Mouse (Mus musculus) kidney, postnatal 0 days (tissue): ENCODE results near the gene Usp48. TPM values are rescaled to one million over a fixed set of nuclear protein-coding genes. Genes with fewer than 3 reads are reported as not detected.

ENCODE experiments used
- ATAC-seq: fragments of 200-750 bp; cut with Nextera tagmentation; replicated peaks from 2 replicates; pipeline ENCODE4 v1.8.0; 2017; ENCODE audit warnings: low read depth, moderate number of reproducible peaks, moderate TSS enrichment, moderate library complexity; ENCODE audit not compliant: low FRiP score
- DNase-seq: peaks from one replicate; pipeline ENCODE4 v3.0.0-alpha.2; 2016; ENCODE audit warnings: low spot score
- H3K27ac ChIP-seq: fragments of 300-500 bp; sonication (generic); 2 replicates; pipeline ENCODE4 v1.5.1; 2014; ENCODE audit warnings: mild to moderate bottlenecking
- H3K27me3 ChIP-seq: fragments of 300-500 bp; sonication (generic); 2 replicates; pipeline ENCODE4 v1.6.1; 2014; ENCODE audit warnings: low read length, mixed read lengths; ENCODE audit not compliant: insufficient read depth
- H3K36me3 ChIP-seq: fragments of 300-500 bp; sonication (generic); 2 replicates; pipeline ENCODE4 v1.6.1; 2014; ENCODE audit warnings: low read length, mixed read lengths; ENCODE audit not compliant: insufficient read depth
- H3K4me1 ChIP-seq: fragments of 300-500 bp; sonication (generic); replicated peaks from 2 replicates; pipeline ENCODE4 v1.6.1; 2014; ENCODE audit warnings: antibody characterized with exemption, low read length, mixed read lengths; ENCODE audit not compliant: insufficient read depth
- H3K4me2 ChIP-seq: fragments of 300-500 bp; sonication (generic); 2 replicates; pipeline ENCODE4 v1.6.1; 2014; ENCODE audit warnings: mild to moderate bottlenecking, low read length, moderate library complexity, mixed read lengths
- H3K4me3 ChIP-seq: fragments of 300-500 bp; sonication (generic); replicated peaks from 2 replicates; pipeline ENCODE4 v1.5.1; 2014; ENCODE audit warnings: low read depth, low read length
- H3K9ac ChIP-seq: fragments of 300-500 bp; sonication (generic); 2 replicates; pipeline ENCODE4 v1.6.1; 2014; ENCODE audit warnings: low read depth, low read length
- H3K9me3 ChIP-seq: fragments of 300-500 bp; sonication (generic); replicated peaks from 2 replicates; pipeline ENCODE4 v1.6.1; 2016; ENCODE audit warnings: low read length, inconsistent platforms, mixed read lengths
- CTCF ChIP-seq: IDR thresholded peaks from 2 replicates; pipeline ENCODE4 v1.5.1; 2016; ENCODE audit warnings: antibody characterized with exemption, low read depth, mild to moderate bottlenecking, moderate library complexity
- WGBS: fragments of 180-500 bp; shearing (Covaris S2); extraction: QIAGEN DNeasy Blood & Tissue Kit; methylation state at CpG from one replicate; pipeline ENCODE4 v1.1.7; 2014; 5-methylcytosine and 5-hydroxymethylcytosine counted together
- polyA plus RNA-seq: library from polyadenylated mRNA; unstranded; fragments of >200 nt; fragmentation: Nextera tagmentation; extraction: Ambion mirVana; gene quantifications from 2 replicates; pipeline ENCODE4 v1.2.1, GENCODE M21; 2015

Gene Usp48
- polyA plus RNA-seq: 40.4 and 49.2 TPM in 2 replicates

GRCm38 (mm10) chr4:137593601-137594495 is at the start of gene Usp48:
Gene Usp48, plus strand, starts transcription at chr4:137593755.
- Histone ChIP-seq H3K27me3 (no peaks in the 10 kb centered on the region), H3K9ac (peak within 1 kb of the TSS; percentile 89), H3K4me2 (peak within 1 kb of the TSS; percentile 82), H3K4me3 (peak within 1 kb of the TSS; percentile 91), H3K27ac (peak within 1 kb of the TSS; percentile 100), H3K36me3 (no peaks in the 10 kb centered on the region), H3K4me1 (peaks cover 12% of the 10 kb centered on the region), H3K9me3 (no peaks in the 10 kb centered on the region)
- peak; percentile 99 for DNase-seq
- TF ChIP-seq CTCF: no peak
- peak; percentile 93 for ATAC-seq
- under 1% methylated on average over 92 of the region's 92 CpGs for WGBS

DNA sequence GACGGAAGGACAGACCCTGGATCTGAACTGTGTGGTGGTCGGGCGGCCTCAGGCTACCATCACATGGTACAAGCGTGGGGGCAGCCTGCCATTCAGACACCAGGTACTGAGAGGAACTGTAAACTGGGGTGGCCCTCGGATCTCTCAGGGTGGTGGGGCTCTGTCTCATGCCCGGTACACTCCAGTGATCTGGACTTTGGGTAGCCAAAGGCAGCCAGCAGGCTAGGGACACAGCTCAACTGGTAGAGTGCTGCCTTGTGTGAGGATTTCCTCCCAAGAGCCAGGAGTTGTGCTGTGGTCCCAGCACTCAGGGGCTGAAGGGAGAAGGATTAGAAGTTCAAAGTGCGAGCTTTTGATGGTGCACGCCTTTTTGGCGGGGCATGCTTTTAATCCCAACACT is 48.0 kb upstream of the Usp48 start:
- DNase-seq: no peak
- 94% methylated on average over 9 of the region's 9 CpGs for WGBS

DNA sequence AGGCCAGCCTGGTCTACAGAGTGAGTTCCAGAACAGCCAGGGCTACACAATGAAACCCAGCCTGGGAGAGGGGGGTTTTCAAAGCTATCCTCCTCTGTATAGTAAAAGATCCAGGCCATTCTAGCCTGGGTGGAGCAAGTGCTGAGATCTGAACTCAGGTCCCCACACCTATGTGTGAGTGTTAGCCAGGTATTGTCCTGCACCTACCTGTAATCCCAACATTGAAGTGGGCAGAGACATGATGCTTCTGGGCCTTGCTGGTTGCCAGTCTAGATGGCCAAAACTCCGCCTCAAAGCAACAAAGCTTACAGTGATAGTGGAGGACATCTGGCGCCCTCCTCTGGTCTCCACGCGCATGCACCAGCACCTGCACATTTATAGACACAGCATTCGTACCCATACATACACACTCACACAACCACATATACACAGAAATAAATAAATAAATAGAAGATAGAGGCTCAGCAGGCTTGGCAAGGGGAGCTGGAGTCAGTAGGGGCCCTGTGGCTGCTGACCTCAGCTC is 47.5 kb upstream of the Usp48 start:
- Histone ChIP-seq H3K4me1 (no peaks in the 10 kb centered on the region), H3K4me2 (no peak overlapping the region)
- peak; percentile 50 for DNase-seq

More for the DNA sequence above, 48.0 kb upstream of the Usp48 start:
- TF ChIP-seq CTCF: no peak
- H3K9me3 ChIP-seq: no peaks in the 10 kb centered on the region
- H3K27me3 ChIP-seq: no peaks in the 10 kb centered on the region
- peaks cover 88% of the 10 kb centered on the region for H3K36me3 ChIP-seq
- no peaks in the 10 kb centered on the region for H3K4me1 ChIP-seq
- ATAC-seq: no peak
- H3K4me3 ChIP-seq: no peak overlapping the region
- no peak overlapping the region for H3K4me2 ChIP-seq
- H3K9ac ChIP-seq: no peak overlapping the region
- H3K27ac ChIP-seq: no peak overlapping the region

GRCm38 (mm10) chr4:137553466-137553865 is 40.1 kb upstream of the Usp48 start:
- WGBS: 93% methylated on average over 17 of the region's 17 CpGs
- TF ChIP-seq CTCF: no peak
- Histone ChIP-seq H3K9ac (no peak overlapping the region), H3K9me3 (no peaks in the 10 kb centered on the region), H3K27me3 (no peaks in the 10 kb centered on the region), H3K27ac (no peak overlapping the region), H3K4me1 (no peaks in the 10 kb centered on the region), H3K4me2 (no peak overlapping the region), H3K4me3 (no peak overlapping the region), H3K36me3 (peaks cover 85% of the 10 kb centered on the region)
- DNase-seq (no peak), ATAC-seq (no peak)

More for the DNA sequence above, 47.5 kb upstream of the Usp48 start:
- no peak overlapping the region for H3K27ac ChIP-seq
- no peaks in the 10 kb centered on the region for H3K9me3 ChIP-seq
- H3K4me3 ChIP-seq: no peak overlapping the region
- H3K9ac ChIP-seq: no peak overlapping the region
- peaks cover 88% of the 10 kb centered on the region for H3K36me3 ChIP-seq
- no peak for ATAC-seq
- H3K27me3 ChIP-seq: no peaks in the 10 kb centered on the region
- TF ChIP-seq CTCF: peak; percentile 72
- WGBS: 82% methylated on average over 5 of the region's 5 CpGs

GRCm38 (mm10) chr4:137556673-137557210 is 36.8 kb upstream of the Usp48 start:
- H3K36me3 ChIP-seq: peaks cover 69% of the 10 kb centered on the region
- TF ChIP-seq CTCF: no peak
- no peak overlapping the region for H3K27ac ChIP-seq
- DNase-seq: peak; percentile 70
- no peaks in the 10 kb centered on the region for H3K27me3 ChIP-seq
- no peak overlapping the region for H3K4me2 ChIP-seq
- H3K9ac ChIP-seq: no peak overlapping the region
- no peak overlapping the region for H3K4me3 ChIP-seq
- no peaks in the 10 kb centered on the region for H3K9me3 ChIP-seq
- 46% methylated on average over 16 of the region's 16 CpGs for WGBS
- ATAC-seq: peak; percentile 74
- H3K4me1 ChIP-seq: no peaks in the 10 kb centered on the region

DNA sequence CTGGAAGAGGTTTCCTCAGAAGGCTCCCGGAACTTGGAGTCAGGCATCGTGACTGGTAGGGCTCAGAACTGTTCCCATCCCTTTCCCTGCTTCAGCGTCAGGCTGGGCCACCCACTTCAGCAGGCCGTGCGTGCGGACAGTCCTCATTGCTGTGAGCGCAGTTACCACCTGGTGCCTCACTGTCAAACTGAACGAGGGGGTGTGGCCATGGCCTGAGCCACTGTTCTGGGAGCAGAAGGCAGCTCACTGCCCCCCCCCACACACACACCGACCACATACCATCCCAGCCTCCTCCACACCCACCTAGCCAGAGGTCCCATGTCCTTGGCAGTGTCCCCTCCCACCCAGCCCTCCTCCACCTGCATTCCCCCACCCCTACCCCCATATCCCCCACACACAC is 23.7 kb upstream of the Usp48 start:
- TF ChIP-seq CTCF: no peak
- H3K36me3 ChIP-seq: peaks cover 24% of the 10 kb centered on the region
- DNase-seq (no peak), ATAC-seq (peak; percentile 31; the same call in 1 of the 2 replicates)
- no peak overlapping the region for H3K4me2 ChIP-seq
- H3K9ac ChIP-seq: no peak overlapping the region
- H3K27ac ChIP-seq: no peak overlapping the region
- no peaks in the 10 kb centered on the region for H3K9me3 ChIP-seq
- no peaks in the 10 kb centered on the region for H3K4me1 ChIP-seq
- no peak overlapping the region for H3K4me3 ChIP-seq
- no peaks in the 10 kb centered on the region for H3K27me3 ChIP-seq
- WGBS: 55% methylated on average over 9 of the region's 9 CpGs
